ENCODE assay signal across 8 mouse cellular contexts in the genomic region with DNA sequence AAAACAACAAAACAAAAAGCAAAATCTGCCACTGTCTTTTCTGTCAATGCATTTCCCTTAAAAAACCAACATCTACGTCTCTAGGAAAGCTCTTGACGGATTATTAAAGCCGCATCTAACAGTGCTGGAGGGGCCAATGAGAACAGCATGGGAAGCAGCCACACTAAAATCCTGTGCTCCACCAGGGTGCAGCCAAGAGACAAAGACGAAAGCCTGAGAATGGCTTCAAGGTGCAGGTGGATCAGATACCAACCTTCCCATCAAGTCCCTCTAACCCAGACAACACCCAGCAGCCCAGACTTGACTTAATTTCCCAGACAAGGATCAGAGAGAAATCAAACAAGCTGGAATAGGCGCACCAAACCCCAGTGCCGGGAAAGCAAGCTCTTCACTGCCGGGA. TPM values are rescaled to one million over a fixed set of nuclear protein-coding genes. Genes with fewer than 3 reads are reported as not detected.
DNase-seq lines count a peak whose midpoint lies in the region; ATAC-seq and TF ChIP-seq lines count a peak whose summit lies in the region.

No protein-coding gene starts in this region.

- TF ChIP-seq EP300 in MEL (IDR thresholded peaks at IDR 0.05; ENCODE audit: low read depth in 1 of 2, low read length in 2 of 2) = no peak

- H3K27ac ChIP-seq in intestine, postnatal 0 days (ENCODE audit: low read depth, low read length) = no peak overlapping the region
- no peak overlapping the region for H3K27ac ChIP-seq in intestine, embryonic 15.5 days
- H3K27ac ChIP-seq in MEL (ENCODE audit: control insufficient read depth, low read depth, low read length) = no peak overlapping the region
- no peak overlapping the region for H3K27ac ChIP-seq in hindbrain, embryonic 11.5 days (ENCODE audit: low read depth, low read length)

- TF ChIP-seq POLR2A in MEL (IDR thresholded peaks at IDR 0.05; ENCODE audit: control insufficient read depth in 1 of 2, insufficient read depth in 1 of 2, low read depth in 1 of 2, low read length in 2 of 2, poor library complexity in 1 of 2) = no peak

- no peak for ATAC-seq in intestine, postnatal 0 days
- no peak for ATAC-seq in intestine, embryonic 15.5 days
- peak; percentile 60 for ATAC-seq in megakaryocyte, adult 5-6 weeks (ENCODE audit: poor library complexity, severe bottlenecking)
- no peak for ATAC-seq in hindbrain, embryonic 11.5 days (ENCODE audit: low FRiP score)

- H3K27me3 ChIP-seq in intestine, postnatal 0 days (replicated peaks; ENCODE audit: control insufficient read depth, insufficient read depth, low read length) = no peaks in the 10 kb centered on the region
- H3K27me3 ChIP-seq in intestine, embryonic 15.5 days (replicated peaks) = no peaks in the 10 kb centered on the region
- no peaks in the 10 kb centered on the region for H3K27me3 ChIP-seq in MEL (ENCODE audit: control insufficient read depth in 1 of 2, insufficient read depth in 2 of 2, low read length in 2 of 2)
- H3K27me3 ChIP-seq in hindbrain, embryonic 11.5 days (ENCODE audit: control insufficient read depth, insufficient read depth, low read length) = no peaks in the 10 kb centered on the region

- no peaks in the 10 kb centered on the region for H3K9me3 ChIP-seq in intestine, postnatal 0 days (ENCODE audit: control insufficient read depth)
- no peaks in the 10 kb centered on the region for H3K9me3 ChIP-seq in intestine, embryonic 15.5 days
- no peaks in the 10 kb centered on the region for H3K9me3 ChIP-seq in MEL (replicated peaks; ENCODE audit: insufficient read depth, low read length)
- no peaks in the 10 kb centered on the region for H3K9me3 ChIP-seq in hindbrain, embryonic 11.5 days (ENCODE audit: control insufficient read depth, low read length)

- no peaks in the 10 kb centered on the region for H3K4me1 ChIP-seq in intestine, postnatal 0 days (replicated peaks; ENCODE audit: control insufficient read depth, insufficient read depth, low read length)
- 0 out of 2 replicates have a peak, but pooled peaks cover 2% of the 10 kb centered on the region for H3K4me1 ChIP-seq in intestine, embryonic 15.5 days (replicated peaks)
- peaks cover 0 to 10% of the 10 kb centered on the region in 2 experiments; a peak in 3 of 4 replicates for H3K4me1 ChIP-seq in MEL (ENCODE audit: control insufficient read depth in 1 of 2, insufficient read depth in 2 of 2, low read length in 2 of 2)
- no peaks in the 10 kb centered on the region for H3K4me1 ChIP-seq in hindbrain, embryonic 11.5 days (replicated peaks; ENCODE audit: control insufficient read depth, insufficient read depth, low read length)

- H3K4me3 ChIP-seq in intestine, postnatal 0 days (ENCODE audit: low read depth, low read length) = no peak overlapping the region
- H3K4me3 ChIP-seq in intestine, embryonic 15.5 days (replicated peaks) = no peak overlapping the region
- no peak overlapping the region for H3K4me3 ChIP-seq in MEL (ENCODE audit: control insufficient read depth in 1 of 2, insufficient read depth in 1 of 2, low read depth in 2 of 2, low read length in 2 of 2)
- H3K4me3 ChIP-seq in hindbrain, embryonic 11.5 days (ENCODE audit: low read depth, low read length) = no peak overlapping the region

- WGBS in intestine, postnatal 0 days = 43% methylated on average over 7 of the region's 7 CpGs
- 49% methylated on average over 7 of the region's 7 CpGs for WGBS in intestine, embryonic 15.5 days
- WGBS in hindbrain, embryonic 11.5 days = 64% methylated on average over 7 of the region's 7 CpGs

- TF ChIP-seq RAD21 in MEL (IDR thresholded peaks at IDR 0.05; ENCODE audit: low read depth, low read length) = peak; percentile 55

- no peak overlapping the region for H3K4me2 ChIP-seq in intestine, postnatal 0 days (replicated peaks; ENCODE audit: low read depth)
- no peak overlapping the region for H3K4me2 ChIP-seq in intestine, embryonic 15.5 days (replicated peaks)
- H3K4me2 ChIP-seq in hindbrain, embryonic 11.5 days (replicated peaks; ENCODE audit: low read depth, low read length) = no peak overlapping the region

- 0 out of 2 replicates have a peak, but pooled peaks cover 2% of the 10 kb centered on the region for H3K36me3 ChIP-seq in intestine, postnatal 0 days (ENCODE audit: control insufficient read depth, insufficient read depth)
- no peaks in the 10 kb centered on the region for H3K36me3 ChIP-seq in intestine, embryonic 15.5 days
- H3K36me3 ChIP-seq in MEL (ENCODE audit: control insufficient read depth in 1 of 2, insufficient read depth in 2 of 2, low read length in 2 of 2) = peaks cover 0 to 16% of the 10 kb centered on the region in 2 experiments; a peak in 3 of 4 replicates
- no peaks in the 10 kb centered on the region for H3K36me3 ChIP-seq in hindbrain, embryonic 11.5 days (ENCODE audit: control insufficient read depth, insufficient read depth, low read length)

- peak; percentile 36 for DNase-seq in MEL (ENCODE audit: low read depth, low spot score)
- peak; percentile 43 for DNase-seq in embryo, embryonic 10.5 days (ENCODE audit: low spot score)
- no peak for DNase-seq in hindbrain, embryonic 11.5 days (ENCODE audit: low spot score)
- DNase-seq in layer of hippocampus, postnatal 14 days (ENCODE audit: low spot score in 2 of 2) = no peak
- no peak for DNase-seq in spleen, postnatal 14 days (ENCODE audit: low spot score in 2 of 2)

- H3K9ac ChIP-seq in intestine, postnatal 0 days (ENCODE audit: low read depth, low read length) = no peak overlapping the region
- H3K9ac ChIP-seq in intestine, embryonic 15.5 days = no peak overlapping the region
- no peak overlapping the region for H3K9ac ChIP-seq in MEL (ENCODE audit: control insufficient read depth, low read depth, low read length, poor library complexity, severe bottlenecking)
- H3K9ac ChIP-seq in hindbrain, embryonic 11.5 days (ENCODE audit: low read depth, low read length) = no peak overlapping the region

- no peaks in the 10 kb centered on the region for H3K79me2 ChIP-seq in MEL (ENCODE audit: control insufficient read depth, insufficient read depth, low read length, poor library complexity)

- peak; percentile 75 for TF ChIP-seq CTCF in intestine, postnatal 0 days (IDR thresholded peaks at IDR 0.05; ENCODE audit: low read depth)
- peak; percentile 15 to 55 (median 35); a peak in 5 of 6 replicates for TF ChIP-seq CTCF in MEL (IDR thresholded peaks at IDR 0.05 in 2 of 3, conservative IDR thresholded peaks at IDR 0.05 in 1 of 3; ENCODE audit: control insufficient read depth in 1 of 3, insufficient read depth in 1 of 3, low read depth in 2 of 3, low read length in 3 of 3, poor library complexity in 1 of 3, severe bottlenecking in 1 of 3)

TF ChIP-seq in MEL, 35 proteins besides CTCF, POLR2A, EP300 and RAD21:
- TF ChIP-seq HCFC1 (IDR thresholded peaks at IDR 0.05; ENCODE audit: low read depth, low read length) = no peak
- no peak for TF ChIP-seq POLR2AphosphoS5 (IDR thresholded peaks at IDR 0.05; ENCODE audit: borderline replicate concordance, low read depth, low read length)
- TF ChIP-seq POLR2AphosphoS2 (IDR thresholded peaks at IDR 0.05; ENCODE audit: low read length) = no peak
- TF ChIP-seq ETS1 (IDR thresholded peaks at IDR 0.05; ENCODE audit: low read depth, low read length) = 0 out of 2 replicates have a peak, but pooled peaks have one; percentile 12
- peak; percentile 76 for TF ChIP-seq SMC3 (IDR thresholded peaks at IDR 0.05; ENCODE audit: low read depth, low read length)
- TF ChIP-seq ZC3H11A (IDR thresholded peaks at IDR 0.05; ENCODE audit: low read depth, low read length) = peak; percentile 59

RNA-seq across cellular contexts. Expression of gene Hbp1, which starts 26.2 kb away (rescaled TPM):
- 63.3 and 68.0 TPM in 2 replicates for polyA plus RNA-seq in intestine, postnatal 0 days (2015; fragmentation: Nextera tagmentation; extraction: Ambion mirVana)
- 79.8 and 89.2 TPM in 2 replicates for polyA plus RNA-seq in intestine, embryonic 15.5 days (2015; fragmentation: Nextera tagmentation; extraction: Ambion mirVana)
- total RNA-seq in MEL (2012; rRNA removed) = 4.3 and 7.2 TPM in 2 replicates
- polyA plus RNA-seq in MEL (2012; ENCODE audit: insufficient read depth in 1 of 2, insufficient read length in 2 of 2, low read depth in 1 of 2, low replicate concordance in 2 of 2, missing spikeins in 1 of 2) = 1 to 10 TPM in 1 of 2 experiments, not detected in 1; 8.8 TPM
- total RNA-seq in megakaryocyte, adult 5-6 weeks (2015) = 80.3 and 81.1 TPM in 2 replicates
- 63.7 and 63.9 TPM in 2 replicates for total RNA-seq in megakaryocyte, adult 5-6 weeks (2017)
- 102 and 104 TPM in 2 replicates for polyA plus RNA-seq in hindbrain, embryonic 11.5 days (2014; fragmentation: Nextera tagmentation; extraction: Ambion mirVana)
- 10 to 100 TPM; 24.9 to 29.7 TPM for total RNA-seq in layer of hippocampus, postnatal 14 days (2021)

Comparison
In these comparisons a context has a peak if more than half of its experiments do, and no peak if none do; other contexts are left out.
1. DNase-seq: peak in MEL (single experiment) and embryo, embryonic 10.5 days (single experiment); none in hindbrain, embryonic 11.5 days (single experiment), layer of hippocampus, postnatal 14 days (0 of 2) and spleen, postnatal 14 days (0 of 2).